ENCODE assay signal across 8 mouse cellular contexts in the genomic region with DNA sequence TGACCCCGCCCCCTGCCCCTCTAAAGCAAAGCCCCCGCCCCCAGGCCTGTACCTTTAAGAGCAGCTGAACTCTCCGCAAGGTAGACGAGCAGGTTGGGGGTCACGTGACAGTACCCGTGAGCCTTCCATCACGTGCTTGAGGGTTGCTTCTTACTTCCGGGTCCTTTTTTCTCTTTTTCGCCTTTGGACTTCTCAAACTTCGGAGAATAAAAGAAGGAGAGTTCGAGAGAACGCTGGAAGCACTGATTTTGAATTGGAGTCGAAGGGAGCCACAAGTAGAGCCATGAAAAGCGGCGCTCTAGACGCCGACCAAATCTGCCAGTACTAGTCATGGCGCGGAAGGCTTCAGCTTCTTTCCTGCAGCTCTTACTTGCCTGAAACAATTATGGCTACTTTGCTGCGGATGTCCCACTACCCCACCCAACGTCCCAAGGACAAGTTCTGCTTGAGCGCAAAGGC. TPM values are rescaled to one million over a fixed set of nuclear protein-coding genes. Genes with fewer than 3 reads are reported as not detected.
DNase-seq lines count a peak whose midpoint lies in the region; ATAC-seq lines count a peak whose summit lies in the region.

No protein-coding gene starts in this region.

- peak; percentile 41 for ATAC-seq in megakaryocyte, adult 5-6 weeks (ENCODE audit: poor library complexity, severe bottlenecking)

- peak; percentile 89 to 96 for DNase-seq in adrenal gland, adult (ENCODE audit: inconsistent age in 2 of 2, low spot score in 1 of 2)
- DNase-seq in embryo, embryonic 10 days (ENCODE audit: low spot score) = peak; percentile 94
- DNase-seq in gastrocnemius, postnatal 10 days = peak; percentile 83
- DNase-seq in induced T-regulatory cell, adult 2 months (ENCODE audit: low read depth) = peak; percentile 94
- DNase-seq in left cerebral cortex, adult 8-10 months (ENCODE audit: low spot score in 2 of 2) = peak; percentile 72 to 91
- peak; percentile 87 for DNase-seq in right cerebral cortex, adult 18-20 months
- DNase-seq in urinary bladder, adult 2 months (ENCODE audit: low spot score) = peak; percentile 69

RNA-seq across cellular contexts. Expression of a gene that starts 1.5 kb away (rescaled TPM):
- total RNA-seq in gastrocnemius, postnatal 10 days (2021) = 1 to 10 TPM in 1 of 2 experiments, under 1 TPM in 1; 0.59 to 1.0 TPM
- total RNA-seq in left cerebral cortex, adult 8-10 months (2022) = 1 to 10 TPM in 2 of 4 experiments, under 1 TPM in 2; 0.63 to 1.4 (median 1.0) TPM
- 27.6 and 30.3 TPM in 2 replicates for total RNA-seq in megakaryocyte, adult 5-6 weeks (2015)
- 98.7 and 99.5 TPM in 2 replicates for total RNA-seq in megakaryocyte, adult 5-6 weeks (2017)
- 2.1 and 3.0 TPM in 2 replicates for polyA plus RNA-seq in urinary bladder, adult 2 months (2012; rRNA removed)

RNA-seq across cellular contexts. Expression of a gene that starts 2.3 kb away (rescaled TPM):
- total RNA-seq in gastrocnemius, postnatal 10 days (2021) = 10 to 100 TPM in 1 of 2 experiments, 1 to 10 TPM in 1; 6.3 to 14.3 TPM
- 10 to 100 TPM; 28.5 to 49.0 (median 38.7) TPM for total RNA-seq in left cerebral cortex, adult 8-10 months (2022)
- 106 and 118 TPM in 2 replicates for total RNA-seq in megakaryocyte, adult 5-6 weeks (2015)
- 59.5 and 77.8 TPM in 2 replicates for total RNA-seq in megakaryocyte, adult 5-6 weeks (2017)
- 48.1 and 53.3 TPM in 2 replicates for polyA plus RNA-seq in urinary bladder, adult 2 months (2012; rRNA removed)

RNA-seq across cellular contexts. Expression of a gene that starts 11.5 kb away (rescaled TPM):
- total RNA-seq in gastrocnemius, postnatal 10 days (2021) = not detected
- not detected for total RNA-seq in left cerebral cortex, adult 8-10 months (2022)
- 2.5 and 2.9 TPM in 2 replicates for total RNA-seq in megakaryocyte, adult 5-6 weeks (2015)
- 3.0 and 4.8 TPM in 2 replicates for total RNA-seq in megakaryocyte, adult 5-6 weeks (2017)
- polyA plus RNA-seq in urinary bladder, adult 2 months (2012; rRNA removed) = 0.18 and 0.22 TPM in 2 replicates

RNA-seq across cellular contexts. Expression of a gene that starts 17.1 kb away (rescaled TPM):
- 100 to 1,000 TPM; 147 to 153 TPM for total RNA-seq in gastrocnemius, postnatal 10 days (2021)
- total RNA-seq in left cerebral cortex, adult 8-10 months (2022) = 100 to 1,000 TPM; 173 to 189 (median 180) TPM
- 110 and 121 TPM in 2 replicates for total RNA-seq in megakaryocyte, adult 5-6 weeks (2015)
- total RNA-seq in megakaryocyte, adult 5-6 weeks (2017) = 131 and 143 TPM in 2 replicates
- 85.5 and 109 TPM in 2 replicates for polyA plus RNA-seq in urinary bladder, adult 2 months (2012; rRNA removed)

RNA-seq across cellular contexts. Expression of a gene that starts 47.4 kb away (rescaled TPM):
- 10 to 100 TPM; 19.0 to 25.3 TPM for total RNA-seq in gastrocnemius, postnatal 10 days (2021)
- total RNA-seq in left cerebral cortex, adult 8-10 months (2022) = 10 to 100 TPM; 15.3 to 22.6 (median 17.7) TPM
- 54.7 and 61.4 TPM in 2 replicates for total RNA-seq in megakaryocyte, adult 5-6 weeks (2015)
- total RNA-seq in megakaryocyte, adult 5-6 weeks (2017) = 108 and 126 TPM in 2 replicates
- polyA plus RNA-seq in urinary bladder, adult 2 months (2012; rRNA removed) = 67.1 and 82.3 TPM in 2 replicates

Comparison
In these comparisons a context has a peak if more than half of its experiments do, and no peak if none do; other contexts are left out.
1. Peak in every context shown above with its lines: DNase-seq and ATAC-seq.
2. RNA of a gene that starts 1.5 kb away (total RNA-seq): 27.6 to 99.5 TPM in megakaryocyte, adult 5-6 weeks; 0.63 to 1.4 TPM in left cerebral cortex, adult 8-10 months and 0.59 to 1.0 TPM in gastrocnemius, postnatal 10 days; every median in the first group is over 10 times any median in the second.